Mouse (Mus musculus) MEL (cell line): Measurements from ENCODE around the gene Tsku. TPM values are rescaled to one million over a fixed set of nuclear protein-coding genes. Genes with fewer than 3 reads are reported as not detected.

ENCODE experiments used
- DNase-seq: peaks from one replicate; pipeline ENCODE4 v3.0.0; 2011; ENCODE audit warnings: low read depth, low spot score
- H3K27ac ChIP-seq: 2 replicates; pipeline ENCODE4 v1.5.1; 2012; ENCODE audit warnings: low read depth, mild to moderate bottlenecking, control low read depth, low read length, moderate library complexity; ENCODE audit not compliant: control insufficient read depth
- H3K27me3 ChIP-seq, 2 experiments: fragments of 150-350 bp in 1 of 2; sonication (generic) in 1 of 2; 2 replicates each; pipeline ENCODE4 v1.6.1; 2012; ENCODE audit warnings: low read length in 2 of 2, mild to moderate bottlenecking in 2 of 2, improper control_type of control experiment in 1 of 2, moderate library complexity in 1 of 2; ENCODE audit not compliant: insufficient read depth in 2 of 2, control insufficient read depth in 1 of 2
- H3K36me3 ChIP-seq, 2 experiments: 2 replicates each; pipeline ENCODE4 v1.6.1; 2012 to 2014; ENCODE audit warnings: low read length in 2 of 2, improper control_type of control experiment in 1 of 2, inconsistent platforms in 1 of 2, mild to moderate bottlenecking in 1 of 2; ENCODE audit not compliant: insufficient read depth in 2 of 2, control insufficient read depth in 1 of 2
- H3K4me1 ChIP-seq, 2 experiments: fragments of 150-350 bp in 1 of 2; sonication (generic) in 1 of 2; 2 replicates each; pipeline ENCODE4 v1.6.1; 2012; ENCODE audit warnings: low read length in 2 of 2, improper control_type of control experiment in 1 of 2, mild to moderate bottlenecking in 1 of 2; ENCODE audit not compliant: insufficient read depth in 2 of 2, control insufficient read depth in 1 of 2
- H3K4me3 ChIP-seq, 2 experiments: fragments of 150-350 bp in 1 of 2; sonication (generic) in 1 of 2; 2 replicates each; pipeline ENCODE4 v1.5.1; 2012; ENCODE audit warnings: low read depth in 2 of 2, low read length in 2 of 2, mild to moderate bottlenecking in 2 of 2, moderate library complexity in 2 of 2, control low read depth in 1 of 2, improper control_type of control experiment in 1 of 2; ENCODE audit not compliant: control insufficient read depth in 1 of 2, insufficient read depth in 1 of 2
- H3K79me2 ChIP-seq: 2 replicates; pipeline ENCODE4 v1.6.1; 2012; ENCODE audit warnings: mild to moderate bottlenecking, low read length, moderate library complexity; ENCODE audit not compliant: control insufficient read depth, poor library complexity, insufficient read depth
- H3K9ac ChIP-seq: 2 replicates; pipeline ENCODE4 v1.6.1; 2012; ENCODE audit warnings: low read depth, mild to moderate bottlenecking, control low read depth, low read length, moderate library complexity; ENCODE audit not compliant: control insufficient read depth, poor library complexity, severe bottlenecking
- H3K9me3 ChIP-seq: fragments of 150-350 bp; sonication (generic); replicated peaks from 2 replicates; pipeline ENCODE4 v1.6.1; 2012; ENCODE audit warnings: mild to moderate bottlenecking, low read length, improper control_type of control experiment, moderate library complexity; ENCODE audit not compliant: insufficient read depth
- CTCF ChIP-seq, 3 experiments: IDR thresholded peaks in 2 of 3; conservative IDR thresholded peaks in 1 of 3; 2 replicates each; pipeline ENCODE4 v1.5.1; 2011 to 2012; ENCODE audit warnings: low read length in 3 of 3, low read depth in 2 of 3, mild to moderate bottlenecking in 2 of 3, improper control_type of control experiment in 1 of 3, inconsistent platforms in 1 of 3, mixed read lengths in 1 of 3, moderate library complexity in 1 of 3; ENCODE audit not compliant: control insufficient read depth in 1 of 3, insufficient read depth in 1 of 3, poor library complexity in 1 of 3, severe bottlenecking in 1 of 3
- E2F4 ChIP-seq: IDR thresholded peaks from 2 replicates; pipeline ENCODE4 v1.6.1; 2011; ENCODE audit warnings: low read depth, low read length, improper control_type of control experiment, borderline replicate concordance
- ELF1 ChIP-seq: IDR thresholded peaks from 2 replicates; pipeline ENCODE4 v1.6.1; 2014; ENCODE audit warnings: low read depth, mild to moderate bottlenecking, inconsistent platforms, low read length, improper control_type of control experiment, moderate library complexity
- EP300 ChIP-seq, 2 experiments: IDR thresholded peaks; 2 replicates each; pipeline ENCODE4 v1.6.1; 2011; ENCODE audit warnings: improper control_type of control experiment in 2 of 2, low read length in 2 of 2, low read depth in 1 of 2, mild to moderate bottlenecking in 1 of 2
- GABPA ChIP-seq: IDR thresholded peaks from 2 replicates; pipeline ENCODE4 v1.6.1; 2012; ENCODE audit warnings: low read depth, mild to moderate bottlenecking, inconsistent platforms, low read length, improper control_type of control experiment, moderate library complexity
- HCFC1 ChIP-seq: IDR thresholded peaks from 2 replicates; pipeline ENCODE4 v1.6.1; 2012; ENCODE audit warnings: low read depth, mild to moderate bottlenecking, inconsistent platforms, low read length, improper control_type of control experiment, moderate library complexity
- MAX ChIP-seq: IDR thresholded peaks from 2 replicates; pipeline ENCODE4 v1.6.1; 2011; ENCODE audit warnings: low read length, improper control_type of control experiment
- MAZ ChIP-seq: IDR thresholded peaks from 2 replicates; pipeline ENCODE4 v1.6.1; 2012; ENCODE audit warnings: low read depth, mild to moderate bottlenecking, inconsistent platforms, low read length, improper control_type of control experiment
- MEF2A ChIP-seq: IDR thresholded peaks from 2 replicates; pipeline ENCODE4 v1.6.1; 2014; ENCODE audit warnings: low read depth, mild to moderate bottlenecking, inconsistent platforms, low read length, improper control_type of control experiment; ENCODE audit not compliant: poor library complexity, insufficient replicate concordance, severe bottlenecking; ENCODE audit errors: extremely low read depth
- MYB ChIP-seq: IDR thresholded peaks from 2 replicates; pipeline ENCODE4 v1.6.1; 2011; ENCODE audit warnings: mild to moderate bottlenecking, low read depth, low read length, improper control_type of control experiment
- MYC ChIP-seq: IDR thresholded peaks from 2 replicates; pipeline ENCODE4 v1.6.1; 2011; ENCODE audit warnings: low read depth, mild to moderate bottlenecking, low read length, improper control_type of control experiment, moderate library complexity
- POLR2A ChIP-seq, 2 experiments: IDR thresholded peaks; 2 replicates each; pipeline ENCODE4 v1.6.1; 2011 to 2012; ENCODE audit warnings: low read length in 2 of 2, mild to moderate bottlenecking in 2 of 2, control low read depth in 1 of 2, improper control_type of control experiment in 1 of 2, low read depth in 1 of 2, moderate library complexity in 1 of 2; ENCODE audit not compliant: control insufficient read depth in 1 of 2, insufficient read depth in 1 of 2, poor library complexity in 1 of 2
- RAD21 ChIP-seq: IDR thresholded peaks from 2 replicates; pipeline ENCODE4 v1.6.1; 2011; ENCODE audit warnings: mild to moderate bottlenecking, low read depth, low read length, improper control_type of control experiment
- SMC3 ChIP-seq: IDR thresholded peaks from 2 replicates; pipeline ENCODE4 v1.6.1; 2011; ENCODE audit warnings: low read depth, low read length, improper control_type of control experiment
- TAL1 ChIP-seq: IDR thresholded peaks from 2 replicates; pipeline ENCODE4 v1.6.1; 2012; ENCODE audit warnings: mild to moderate bottlenecking, inconsistent platforms, low read length, moderate library complexity, mixed read lengths
- TCF12 ChIP-seq: IDR thresholded peaks from 2 replicates; pipeline ENCODE4 v1.6.1; 2014; ENCODE audit warnings: low read depth, mild to moderate bottlenecking, inconsistent platforms, low read length, improper control_type of control experiment, moderate library complexity
- ZC3H11A ChIP-seq: IDR thresholded peaks from 2 replicates; pipeline ENCODE4 v1.6.1; 2012; ENCODE audit warnings: low read depth, mild to moderate bottlenecking, inconsistent platforms, low read length, improper control_type of control experiment
- ZKSCAN1 ChIP-seq: IDR thresholded peaks from 2 replicates; pipeline ENCODE4 v1.6.1; 2012; ENCODE audit warnings: low read depth, mild to moderate bottlenecking, inconsistent platforms, low read length, improper control_type of control experiment, moderate library complexity
- ZMIZ1 ChIP-seq: IDR thresholded peaks from 2 replicates; pipeline ENCODE4 v1.6.1; 2012; ENCODE audit warnings: low read depth, mild to moderate bottlenecking, inconsistent platforms, low read length, improper control_type of control experiment, moderate library complexity
- polyA plus RNA-seq, 2 experiments: library from polyadenylated mRNA; stranded (reverse) in 1 of 2; unstranded in 1 of 2; fragments of >175 nt in 1 of 2; fragments of >200 nt in 1 of 2; gene quantifications; 2 replicates each; pipeline versions ENCODE4 v1.2.1 to v1.2.4; 2012; ENCODE audit warnings: low replicate concordance in 2 of 2, low read depth in 1 of 2; ENCODE audit not compliant: insufficient read length in 2 of 2, insufficient read depth in 1 of 2, missing spikeins in 1 of 2
- total RNA-seq: library from RNA; depleted of rRNA; stranded (reverse); fragments of 300-350 nt; gene quantifications from 2 replicates; pipeline ENCODE4 v1.2.3, GENCODE M21; 2012

Gene Tsku
- total and polyA plus RNA-seq, 3 experiments: 0.12 to 0.99 TPM; not detected in 1

GRCm38 (mm10) chr7:98371161-98371560 lies 10.0 kb upstream of the Tsku start:
- Histone ChIP-seq H3K27ac (no peak overlapping the region), H3K9ac (no peak overlapping the region), H3K36me3 (no peaks in the 10 kb centered on the region), H3K9me3 (no peaks in the 10 kb centered on the region), H3K27me3 (peaks cover 4 to 5% of the 10 kb centered on the region in 2 experiments), H3K4me3 (no peak overlapping the region), H3K79me2 (no peaks in the 10 kb centered on the region), H3K4me1 (no peaks in the 10 kb centered on the region)
- DNase-seq: no peak
- TF ChIP-seq TCF12: no peak

- H3K4me3 ChIP-seq: no peak overlapping the region
- no peaks in the 10 kb centered on the region for H3K79me2 ChIP-seq
- H3K4me1 ChIP-seq: no peaks in the 10 kb centered on the region
- H3K9me3 ChIP-seq: no peaks in the 10 kb centered on the region
- no peak overlapping the region for H3K9ac ChIP-seq
- DNase-seq: no peak
- no peak for TF ChIP-seq EP300 (IDR thresholded peaks at IDR 0.05; ENCODE audit: low read depth in 1 of 2, low read length in 2 of 2)
- no peak for TF ChIP-seq POLR2A (IDR thresholded peaks at IDR 0.05; ENCODE audit: control insufficient read depth in 1 of 2, insufficient read depth in 1 of 2, low read depth in 1 of 2, low read length in 2 of 2, poor library complexity in 1 of 2)
- TF ChIP-seq MYB: no peak
- TF ChIP-seq HCFC1: no peak
- no peak for TF ChIP-seq ZMIZ1
- TF ChIP-seq CTCF (IDR thresholded peaks at IDR 0.05 in 2 of 3, conservative IDR thresholded peaks at IDR 0.05 in 1 of 3; ENCODE audit: control insufficient read depth in 1 of 3, insufficient read depth in 1 of 3, low read depth in 2 of 3, low read length in 3 of 3, poor library complexity in 1 of 3, severe bottlenecking in 1 of 3): no peak
- no peak for TF ChIP-seq MEF2A
- TF ChIP-seq ELF1: no peak
- no peak for TF ChIP-seq SMC3
- TF ChIP-seq ZC3H11A: no peak
- TF ChIP-seq MAX: no peak
- no peak for TF ChIP-seq TAL1
- TF ChIP-seq ZKSCAN1: no peak
- TF ChIP-seq MAZ: no peak
- TF ChIP-seq E2F4: no peak
- no peak for TF ChIP-seq GABPA
- TF ChIP-seq MYC: no peak
- no peak for TF ChIP-seq RAD21
- H3K27ac ChIP-seq: no peak overlapping the region
- peaks cover 4 to 5% of the 10 kb centered on the region in 2 experiments for H3K27me3 ChIP-seq
- H3K36me3 ChIP-seq: no peaks in the 10 kb centered on the region
These were observed 8.7 kb upstream of the Tsku start for GRCm38 (mm10) chr7:98369762-98370369.
